Mouse (Mus musculus): ENCODE results near the gene Hes7.

Hes7 gene

GRCm38 (mm10) chr11:69100639-69101360 lies 19.4 kb upstream of the Hes7 start:
- no peak for DNase-seq (ENCODE audit: extremely low read depth, insufficient read length, low spot score)

GRCm38 (mm10) chr11:69101604-69102402 lies 18.4 kb upstream of the Hes7 start:
- DNase-seq (ENCODE audit: extremely low read depth, insufficient read length, low spot score): no peak

DNA sequence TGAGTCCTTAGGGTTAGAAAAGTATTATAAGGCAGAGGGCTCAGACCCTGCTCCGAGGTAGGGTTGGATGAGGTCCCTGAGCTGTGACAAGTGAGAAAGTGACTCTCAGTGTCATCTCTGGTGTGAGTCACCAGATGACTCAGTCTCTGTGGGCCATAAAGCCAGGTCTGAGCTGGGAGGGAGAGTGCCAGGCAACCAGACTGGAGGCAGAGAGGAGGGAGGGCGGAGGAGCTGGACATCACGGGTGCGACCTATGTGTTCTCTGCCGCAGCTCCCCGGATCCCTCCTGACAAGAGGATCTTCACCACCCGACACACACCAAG lies 17.8 kb upstream of the Hes7 start:
- DNase-seq (ENCODE audit: extremely low read depth, insufficient read length, low spot score): peak; percentile 72

- DNase-seq (ENCODE audit: extremely low read depth, insufficient read length, low spot score): no peak
Observed at GRCm38 (mm10) chr11:69103121-69103520, 17.1 kb upstream of the Hes7 start.

DNA sequence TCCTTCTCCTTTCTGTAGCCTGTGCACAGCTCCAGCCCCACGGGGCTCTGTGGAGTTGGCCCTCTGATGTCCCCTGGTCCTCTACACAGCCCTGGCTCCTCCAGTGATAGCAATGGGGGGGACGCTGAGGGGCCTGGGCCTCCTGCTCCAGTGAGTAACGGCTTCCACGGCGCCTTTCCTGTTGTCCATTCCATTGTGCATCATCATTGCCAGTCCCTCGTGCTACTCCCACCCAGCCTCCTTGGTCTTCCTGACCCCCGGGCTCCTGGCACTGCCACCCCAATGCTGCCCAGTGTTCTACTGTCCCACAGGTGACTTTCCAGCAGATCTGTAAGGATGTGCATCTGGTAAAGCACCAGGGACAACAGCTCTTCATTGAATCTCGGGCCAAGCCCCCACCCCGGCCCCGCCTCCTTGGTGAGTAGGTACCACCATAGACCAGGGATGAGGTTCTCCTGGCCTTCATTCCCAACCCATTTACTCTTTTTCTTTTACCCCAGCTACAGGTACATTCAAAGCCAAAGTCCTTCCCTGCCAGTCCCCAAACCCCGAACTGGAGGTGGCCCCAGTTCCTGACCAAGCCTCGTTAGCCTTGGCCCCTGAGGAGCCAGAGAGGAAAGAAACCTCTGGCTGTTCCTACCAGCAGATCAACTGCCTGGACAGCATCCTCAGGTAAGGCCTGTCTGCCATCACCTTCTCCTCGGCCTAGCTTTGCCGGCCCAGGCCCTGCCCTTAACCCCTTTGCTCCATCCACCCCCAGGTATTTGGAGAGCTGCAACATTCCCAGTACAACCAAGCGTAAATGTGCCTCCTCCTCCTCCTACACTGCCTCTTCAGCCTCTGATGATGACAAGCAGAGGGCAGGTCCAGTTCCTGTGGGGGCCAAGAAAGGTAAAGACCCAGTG lies 16.4 kb upstream of the Hes7 start:
- no peak for DNase-seq (ENCODE audit: extremely low read depth, insufficient read length, low spot score)

- DNase-seq (ENCODE audit: extremely low read depth, insufficient read length, low spot score): no peak
Observed at GRCm38 (mm10) chr11:69104487-69104886, 15.7 kb upstream of the Hes7 start.

- no peak for DNase-seq (ENCODE audit: extremely low read depth, insufficient read length, low spot score)
Observed at GRCm38 (mm10) chr11:69105227-69105626, 15.0 kb upstream of the Hes7 start.

GRCm38 (mm10) chr11:69105796-69106195 lies 14.4 kb upstream of the Hes7 start:
- no peak for DNase-seq (ENCODE audit: extremely low read depth, insufficient read length, low spot score)

- DNase-seq (ENCODE audit: extremely low read depth, insufficient read length, low spot score): no peak
Observed at GRCm38 (mm10) chr11:69106299-69106698, 13.9 kb upstream of the Hes7 start.

- DNase-seq (ENCODE audit: extremely low read depth, insufficient read length, low spot score): no peak
Observed at GRCm38 (mm10) chr11:69106842-69107241, 13.4 kb upstream of the Hes7 start.

- no peak for DNase-seq (ENCODE audit: extremely low read depth, insufficient read length, low spot score)
Observed at GRCm38 (mm10) chr11:69107676-69108075, 12.5 kb upstream of the Hes7 start.

GRCm38 (mm10) chr11:69108223-69108622 lies 12.0 kb upstream of the Hes7 start:
- no peak for DNase-seq (ENCODE audit: extremely low read depth, insufficient read length, low spot score)

- no peak for DNase-seq (ENCODE audit: extremely low read depth, insufficient read length, low spot score)
Observed at GRCm38 (mm10) chr11:69109032-69109900, 10.9 kb upstream of the Hes7 start.

GRCm38 (mm10) chr11:69110319-69111046 lies 9.7 kb upstream of the Hes7 start:
- peak; percentile 86 for DNase-seq (ENCODE audit: extremely low read depth, insufficient read length, low spot score)

DNA sequence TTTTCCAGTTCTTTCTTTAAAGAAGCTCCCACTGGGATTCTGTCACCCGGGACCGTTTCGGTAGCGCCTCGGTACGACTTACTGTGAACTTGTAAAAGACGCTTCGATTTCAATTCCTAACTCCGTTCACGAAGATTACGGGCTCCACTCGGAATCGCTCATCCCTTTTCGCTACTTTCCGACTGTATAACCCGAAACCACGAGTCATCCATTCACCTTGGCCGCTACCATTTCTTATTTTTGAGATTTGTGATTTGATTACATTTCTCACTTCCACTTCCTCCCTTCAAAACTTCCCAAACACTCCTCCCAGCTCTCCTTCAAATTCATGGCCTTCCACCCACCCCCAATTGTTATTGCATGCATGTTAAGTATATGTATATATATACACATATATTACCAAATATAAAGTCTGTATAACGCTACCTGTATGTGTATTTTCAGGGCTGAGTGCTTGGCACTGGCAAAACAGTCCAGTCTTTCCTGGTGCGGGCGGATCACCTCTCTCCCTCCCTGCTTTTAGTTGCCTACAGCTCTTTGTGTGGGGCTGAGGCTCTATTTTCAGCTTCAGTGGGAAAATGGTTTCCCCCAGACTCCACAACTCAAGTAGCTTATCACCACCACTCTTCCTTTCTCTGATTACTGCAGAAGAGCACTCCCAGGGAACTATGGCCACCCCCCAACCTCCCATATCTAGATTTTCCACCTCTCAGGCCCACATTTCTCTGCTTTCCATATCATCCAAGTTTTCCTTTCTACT lies 9.0 kb upstream of the Hes7 start:
- DNase-seq (ENCODE audit: extremely low read depth, insufficient read length, low spot score): no peak

GRCm38 (mm10) chr11:69111865-69112264 lies 8.3 kb upstream of the Hes7 start:
- no peak for DNase-seq (ENCODE audit: extremely low read depth, insufficient read length, low spot score)

DNA sequence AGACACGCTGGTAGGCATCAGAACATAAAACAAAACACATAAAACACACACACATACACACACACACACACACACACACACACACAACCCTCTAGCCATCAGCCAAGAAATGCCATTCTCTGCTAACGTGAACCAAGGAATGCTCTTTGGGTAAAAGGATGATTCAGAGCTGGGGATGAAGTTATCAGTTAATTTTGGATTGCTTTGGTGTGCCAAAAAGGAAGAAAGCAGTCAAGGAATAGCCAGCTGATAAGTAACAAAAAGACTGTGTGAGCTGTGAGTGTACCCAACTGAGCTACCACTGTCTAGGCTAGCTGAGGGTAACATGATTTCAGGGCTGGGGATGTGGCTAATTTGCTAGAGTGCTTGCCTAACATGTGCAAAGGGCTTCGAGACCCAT lies 6.2 kb upstream of the Hes7 start:
- DNase-seq (ENCODE audit: extremely low read depth, insufficient read length, low spot score): no peak

DNA sequence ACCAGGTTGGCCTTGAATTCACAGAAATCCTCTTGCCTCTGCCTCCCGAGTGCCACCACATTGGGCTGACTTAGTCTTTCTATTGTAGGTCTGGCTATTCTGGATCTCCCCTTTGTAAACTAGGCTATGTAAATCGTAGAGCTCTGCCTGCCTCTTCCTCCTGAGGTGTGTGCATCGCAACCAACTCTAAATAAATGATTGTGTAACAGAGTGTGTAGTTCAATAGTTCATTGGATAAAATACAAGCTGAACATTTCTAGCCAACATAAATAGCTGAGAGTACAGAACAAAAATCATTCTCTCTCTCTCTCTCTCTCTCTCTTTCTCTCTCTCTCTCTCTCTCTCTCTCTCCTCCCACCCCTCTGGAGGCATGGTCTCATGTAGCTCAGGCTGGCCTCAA lies 5.6 kb upstream of the Hes7 start:
- no peak for DNase-seq (ENCODE audit: extremely low read depth, insufficient read length, low spot score)

- no peak for DNase-seq (ENCODE audit: extremely low read depth, insufficient read length, low spot score)
Observed at GRCm38 (mm10) chr11:69116843-69117242, 3.4 kb upstream of the Hes7 start.
